Mouse (Mus musculus) neural tube, embryonic 14.5 days (tissue): ENCODE results near the gene Tulp2. TPM values are rescaled to one million over a fixed set of nuclear protein-coding genes. Genes with fewer than 3 reads are reported as not detected.
"Not testable (repeated sequence)": the region's sequence is repeated elsewhere in the genome, so short reads cannot be mapped to it uniquely, and the experiment has no call there.

ENCODE experiments used
- ATAC-seq: fragments of 200-750 bp; cut with Nextera tagmentation; 2 replicates; pipeline ENCODE4 v1.8.0; 2017; ENCODE audit warnings: low read depth, mild to moderate bottlenecking, moderate TSS enrichment, moderate library complexity
- H3K27ac ChIP-seq: fragments of 300-500 bp; sonication (generic); 2 replicates; pipeline ENCODE4 v1.5.1; 2014; ENCODE audit warnings: low read depth, mild to moderate bottlenecking, control low read depth, low read length, moderate library complexity, mixed read lengths
- H3K27me3 ChIP-seq: fragments of 300-500 bp; sonication (generic); 2 replicates; pipeline ENCODE4 v1.6.1; 2014; ENCODE audit warnings: low read length; ENCODE audit not compliant: control insufficient read depth, insufficient read depth
- H3K36me3 ChIP-seq: fragments of 300-500 bp; sonication (generic); 2 replicates; pipeline ENCODE4 v1.6.1; 2014; ENCODE audit warnings: low read length, mixed read lengths; ENCODE audit not compliant: control insufficient read depth, insufficient read depth
- H3K4me1 ChIP-seq: fragments of 300-500 bp; sonication (generic); 2 replicates; pipeline ENCODE4 v1.6.1; 2014; ENCODE audit warnings: low read length; ENCODE audit not compliant: control insufficient read depth, insufficient read depth
- H3K4me2 ChIP-seq: fragments of 300-500 bp; sonication (generic); 2 replicates; pipeline ENCODE4 v1.6.1; 2014; ENCODE audit warnings: mild to moderate bottlenecking, low read depth, low read length, control low read depth
- H3K4me3 ChIP-seq: fragments of 300-500 bp; sonication (generic); 2 replicates; pipeline ENCODE4 v1.5.1; 2014; ENCODE audit warnings: low read depth, low read length, control low read depth, mixed read lengths
- H3K9ac ChIP-seq: fragments of 300-500 bp; sonication (generic); replicated peaks from 2 replicates; pipeline ENCODE4 v1.6.1; 2014; ENCODE audit warnings: low read depth, mild to moderate bottlenecking, control low read depth, low read length, mixed read lengths
- H3K9me3 ChIP-seq: fragments of 300-500 bp; sonication (generic); 2 replicates; pipeline ENCODE4 v1.6.1; 2016; ENCODE audit warnings: low read length; ENCODE audit not compliant: control insufficient read depth
- WGBS: fragments of 180-500 bp; shearing (Covaris S2); extraction: QIAGEN DNeasy Blood & Tissue Kit; methylation state at CpG from one replicate; pipeline ENCODE4 v1.1.7; 2014; 5-methylcytosine and 5-hydroxymethylcytosine counted together
- polyA plus RNA-seq: library from polyadenylated mRNA; unstranded; fragments of >200 nt; fragmentation: Nextera tagmentation; extraction: Ambion mirVana; gene quantifications from 2 replicates; pipeline ENCODE4 v1.2.1, GENCODE M21; 2014

Gene Tulp2
- polyA plus RNA-seq, 1 experiment from 2014 or later: 0.31 TPM

DNA sequence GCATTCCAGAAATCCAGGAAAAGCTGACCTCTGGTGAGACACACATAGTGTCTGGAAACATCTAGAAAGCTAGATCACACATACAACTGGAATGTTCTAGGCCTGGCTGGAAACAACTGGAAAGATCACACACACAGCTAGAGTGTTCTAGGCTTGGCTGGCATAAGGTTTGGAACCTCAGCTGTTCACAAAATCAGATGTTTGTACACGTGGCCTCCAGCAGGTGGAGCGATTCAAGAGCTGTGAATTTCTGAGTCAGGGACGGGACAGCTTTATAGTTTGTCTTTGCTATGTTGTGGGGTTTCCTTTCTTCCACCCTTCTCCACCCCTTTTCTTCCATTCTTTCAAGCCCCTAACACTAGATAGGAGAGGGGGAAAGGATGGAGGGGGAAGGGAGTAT is 4.7 kb upstream of the Tulp2 start:
- Histone ChIP-seq H3K27ac (no peak overlapping the region), H3K9ac (no peak overlapping the region), H3K36me3 (no peaks in the 10 kb centered on the region), H3K4me2 (no peak overlapping the region), H3K4me3 (no peak overlapping the region), H3K9me3 (no peaks in the 10 kb centered on the region), H3K27me3 (no peaks in the 10 kb centered on the region), H3K4me1 (no peaks in the 10 kb centered on the region)
- 6% methylated on average over 3 of the region's 3 CpGs for WGBS
- peak; percentile 34; the same call in 1 of the 2 replicates for ATAC-seq

DNA sequence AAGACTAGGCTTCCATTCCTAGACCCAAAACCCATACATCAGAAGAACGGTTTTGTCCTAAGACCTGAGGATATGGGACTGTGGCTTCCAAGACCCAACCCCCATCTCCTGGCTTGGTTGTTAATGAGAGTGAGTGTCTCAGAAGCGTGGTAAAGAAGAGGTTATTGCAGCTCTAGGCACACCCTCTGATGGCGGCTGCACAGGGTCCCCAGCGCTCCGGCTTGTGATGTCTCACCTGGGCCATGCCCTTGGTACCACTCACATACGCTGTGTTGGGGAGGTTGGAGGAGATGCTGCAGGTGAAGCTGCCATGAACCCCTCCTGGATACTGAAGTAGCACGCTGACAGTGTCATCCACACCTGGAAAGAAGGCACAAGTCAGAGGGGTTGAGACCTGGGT is 2.9 kb upstream of the Tulp2 start:
- Histone ChIP-seq H3K4me2 (no peak overlapping the region), H3K27me3 (no peaks in the 10 kb centered on the region), H3K27ac (no peak overlapping the region), H3K9ac (no peak overlapping the region), H3K4me1 (no peaks in the 10 kb centered on the region), H3K4me3 (no peak overlapping the region), H3K9me3 (no peaks in the 10 kb centered on the region), H3K36me3 (no peaks in the 10 kb centered on the region)
- ATAC-seq: no peak
- 90% methylated on average over 7 of the region's 7 CpGs for WGBS

- H3K4me2 ChIP-seq, H3K27ac ChIP-seq, H3K36me3 ChIP-seq, H3K4me1 ChIP-seq, H3K4me3 ChIP-seq, H3K27me3 ChIP-seq, H3K9ac ChIP-seq, ATAC-seq, H3K9me3 ChIP-seq: not testable (repeated sequence)
- 82% methylated on average over 3 of the region's 4 CpGs for WGBS
These were observed 1.4 kb upstream of the Tulp2 start for GRCm38 (mm10) chr7:45480310-45480709.

DNA sequence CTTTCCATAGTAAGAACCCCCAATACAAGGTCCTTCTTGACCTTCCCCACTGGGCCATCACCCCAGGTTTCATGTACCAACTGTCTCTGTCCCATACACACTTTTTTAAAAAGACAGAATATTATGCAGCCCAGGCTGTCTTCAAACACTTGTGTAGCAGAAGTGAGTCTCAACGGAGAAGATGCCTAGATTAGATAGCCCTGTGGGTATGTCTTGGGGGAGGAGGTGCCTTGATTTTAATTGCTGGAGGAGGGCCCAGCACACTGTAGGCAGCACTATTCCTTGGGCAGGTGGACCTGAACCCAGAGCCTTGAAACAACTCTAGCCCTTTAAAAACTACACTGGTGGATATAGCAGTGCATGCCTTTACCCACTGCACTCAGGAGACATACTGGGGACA is 489 bp downstream of the Tulp2 start:
- H3K4me1 ChIP-seq: no peaks in the 10 kb centered on the region
- no peak overlapping the region for H3K27ac ChIP-seq
- 82% methylated on average over 1 of the region's 1 CpGs for WGBS
- H3K9ac ChIP-seq: no peak overlapping the region
- no peak overlapping the region for H3K4me3 ChIP-seq
- H3K36me3 ChIP-seq: no peaks in the 10 kb centered on the region
- no peaks in the 10 kb centered on the region for H3K27me3 ChIP-seq
- no peak overlapping the region for H3K4me2 ChIP-seq
- ATAC-seq: no peak
- no peaks in the 10 kb centered on the region for H3K9me3 ChIP-seq

DNA sequence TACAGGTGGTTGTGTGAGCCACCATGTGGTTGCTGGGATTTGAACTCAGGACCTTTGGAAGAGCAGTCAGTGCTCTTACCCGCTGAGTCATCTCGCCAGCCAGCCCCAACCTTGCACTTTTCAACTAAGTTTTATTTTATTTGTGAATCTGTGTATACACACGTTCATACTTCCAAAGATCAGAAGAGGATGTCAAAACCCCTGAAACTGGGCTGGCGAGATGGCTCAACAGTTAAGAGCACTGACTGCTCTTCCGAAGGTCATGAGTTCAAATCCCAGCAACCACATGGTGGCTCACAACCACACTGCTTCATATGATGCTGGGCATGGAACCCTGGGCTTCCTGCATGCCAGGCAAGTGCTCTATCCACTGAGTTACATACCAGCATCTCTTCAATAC is 3.3 kb downstream of the Tulp2 start:
- H3K4me2 ChIP-seq, H3K9me3 ChIP-seq, H3K27ac ChIP-seq, H3K4me1 ChIP-seq, H3K36me3 ChIP-seq, H3K9ac ChIP-seq, H3K4me3 ChIP-seq, ATAC-seq, H3K27me3 ChIP-seq: not testable (repeated sequence)
- WGBS: 97% methylated on average over 5 of the region's 5 CpGs

DNA sequence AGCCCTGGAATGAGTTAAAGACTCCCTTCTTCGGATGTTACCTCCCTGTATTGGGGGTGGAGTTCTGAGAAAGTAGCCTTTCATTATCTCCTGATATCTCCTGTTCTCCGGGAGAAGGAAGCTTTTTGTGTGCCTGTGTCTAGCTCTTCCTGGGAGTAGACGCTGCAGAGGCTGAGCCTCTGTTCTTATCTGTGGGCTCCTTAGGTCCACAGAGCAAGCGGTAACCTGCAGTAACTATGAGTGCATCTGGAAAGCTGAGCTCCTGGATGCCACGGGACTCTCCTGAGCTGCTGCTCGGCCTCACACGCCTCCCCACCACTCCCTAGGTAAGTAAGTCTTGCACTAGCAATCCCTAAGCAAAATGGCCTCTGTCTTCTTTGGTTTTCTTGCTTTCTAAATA is 4.5 kb downstream of the Tulp2 start:
- Histone ChIP-seq H3K4me2 (no peak overlapping the region), H3K9me3 (no peaks in the 10 kb centered on the region), H3K9ac (no peak overlapping the region), H3K27me3 (no peaks in the 10 kb centered on the region), H3K4me1 (peaks cover 4% of the 10 kb centered on the region; the same call in 1 of the 2 replicates), H3K36me3 (no peaks in the 10 kb centered on the region), H3K27ac (no peak overlapping the region), H3K4me3 (no peak overlapping the region)
- no peak for ATAC-seq
- WGBS: 83% methylated on average over 7 of the region's 7 CpGs

GRCm38 (mm10) chr7:45486761-45487415 is 5.2 kb downstream of the Tulp2 start, which contains the start of gene Gm45808:
Gene Gm45808 (minus strand): TSS chr7:45486811.
- Histone ChIP-seq H3K4me3 (no peak within 1 kb of the TSS), H3K36me3 (no peaks in the 10 kb centered on the region), H3K4me1 (peaks cover 4% of the 10 kb centered on the region; the same call in 1 of the 2 replicates), H3K9ac (no peak within 1 kb of the TSS), H3K27me3 (no peaks in the 10 kb centered on the region), H3K9me3 (no peaks in the 10 kb centered on the region), H3K27ac (no peak within 1 kb of the TSS), H3K4me2 (no peak within 1 kb of the TSS)
- ATAC-seq: no peak
- WGBS: 82% methylated on average over 12 of the region's 12 CpGs

DNA sequence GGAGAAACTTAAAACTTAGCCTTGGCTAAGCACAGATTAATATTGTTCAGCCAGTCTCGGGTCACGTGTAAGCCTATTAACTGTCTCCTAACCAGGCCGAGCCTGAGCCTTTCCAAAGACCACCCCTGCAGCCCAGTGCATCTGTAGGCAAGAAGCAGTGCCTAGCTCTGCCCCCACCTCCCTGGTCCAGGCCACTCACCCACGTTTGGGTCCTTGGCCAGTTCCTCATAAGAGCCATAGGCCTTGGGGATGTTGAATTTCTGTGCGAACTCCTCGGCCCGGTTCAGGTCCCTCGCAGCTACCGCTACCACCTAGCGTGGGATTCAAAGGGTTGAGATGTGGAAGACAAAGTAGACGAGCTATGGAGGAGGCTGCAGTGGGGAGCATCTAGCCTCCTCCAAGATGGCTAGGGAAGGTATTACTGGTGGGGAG is 6.2 kb downstream of the Tulp2 start:
- Histone ChIP-seq H3K36me3 (0 out of 2 replicates have a peak, but pooled peaks cover 2% of the 10 kb centered on the region), H3K27me3 (no peaks in the 10 kb centered on the region), H3K9me3 (no peaks in the 10 kb centered on the region), H3K27ac (peak overlapping the region; percentile 74), H3K4me2 (peak overlapping the region; percentile 53), H3K4me3 (peak overlapping the region; percentile 31; the same call in 1 of the 2 replicates), H3K4me1 (peaks cover 4% of the 10 kb centered on the region; the same call in 1 of the 2 replicates), H3K9ac (peak overlapping the region; percentile 44; the same call in 1 of the 2 replicates)
- WGBS: 25% methylated on average over 11 of the region's 11 CpGs
- ATAC-seq: peak; percentile 55

GRCm38 (mm10) chr7:45488293-45489204 is 6.9 kb downstream of the Tulp2 start, which contains the start of gene Dhdh:
Gene Dhdh (minus strand): TSS chr7:45488805.
- peak within 1 kb of the TSS; percentile 44 for H3K9ac ChIP-seq
- H3K9me3 ChIP-seq: no peaks in the 10 kb centered on the region
- 9% methylated on average over 38 of the region's 38 CpGs for WGBS
- peaks cover 4% of the 10 kb centered on the region; the same call in 1 of the 2 replicates for H3K4me1 ChIP-seq
- H3K4me3 ChIP-seq: peak within 1 kb of the TSS; percentile 31
- peak within 1 kb of the TSS; percentile 53 for H3K4me2 ChIP-seq
- H3K27me3 ChIP-seq: no peaks in the 10 kb centered on the region
- peak; percentile 50 for ATAC-seq
- H3K36me3 ChIP-seq: 0 out of 2 replicates have a peak, but pooled peaks cover 9% of the 10 kb centered on the region
- peak within 1 kb of the TSS; percentile 74 for H3K27ac ChIP-seq
